Mouse (Mus musculus): ENCODE measurements around the gene Ccdc153. TPM values are rescaled to one million over a fixed set of nuclear protein-coding genes. Genes with fewer than 3 reads are reported as not detected.

The Ccdc153 gene
- polyA plus RNA-seq, 1 experiment: not detected

GRCm38 (mm10) chr9:44253441-44253840 lies 13.0 kb downstream of the Ccdc153 start:
- H3K9ac ChIP-seq (ENCODE audit: low read depth, poor library complexity, severe bottlenecking): no peak overlapping the region
- no peaks in the 10 kb centered on the region for H3K27me3 ChIP-seq (ENCODE audit: control insufficient read depth, insufficient read depth, low read length, poor library complexity, severe bottlenecking)
- TF ChIP-seq CTCF (IDR thresholded peaks at IDR 0.05; ENCODE audit: low read depth, low read length): no peak
- no peak for TF ChIP-seq EP300 (IDR thresholded peaks at IDR 0.05; ENCODE audit: insufficient read depth, low read depth, low read length)
- H3K9me3 ChIP-seq (replicated peaks; ENCODE audit: control insufficient read depth, insufficient read depth, low read length, poor library complexity, severe bottlenecking): no peaks in the 10 kb centered on the region
- no peak overlapping the region for H3K4me3 ChIP-seq (ENCODE audit: low read depth, low read length)
- H3K4me1 ChIP-seq (ENCODE audit: control insufficient read depth, insufficient read depth, low read length): peaks cover 2% of the 10 kb centered on the region
- H3K36me3 ChIP-seq (ENCODE audit: control insufficient read depth, insufficient read depth, low read length, poor library complexity, severe bottlenecking): no peaks in the 10 kb centered on the region
- H3K27ac ChIP-seq (ENCODE audit: insufficient read depth, low read length): no peak overlapping the region

- no peaks in the 10 kb centered on the region for H3K9me3 ChIP-seq (replicated peaks; ENCODE audit: control insufficient read depth, insufficient read depth, low read length, poor library complexity, severe bottlenecking)
- no peaks in the 10 kb centered on the region for H3K27me3 ChIP-seq (ENCODE audit: control insufficient read depth, insufficient read depth, low read length, poor library complexity, severe bottlenecking)
- H3K27ac ChIP-seq (ENCODE audit: insufficient read depth, low read length): no peak overlapping the region
- TF ChIP-seq EP300 (IDR thresholded peaks at IDR 0.05; ENCODE audit: insufficient read depth, low read depth, low read length) (no peak), POLR2A (IDR thresholded peaks at IDR 0.05; ENCODE audit: insufficient read depth, low read length) (no peak), CTCF (IDR thresholded peaks at IDR 0.05; ENCODE audit: low read depth, low read length) (no peak)
- peaks cover 2% of the 10 kb centered on the region for H3K4me1 ChIP-seq (ENCODE audit: control insufficient read depth, insufficient read depth, low read length)
- no peak overlapping the region for H3K4me3 ChIP-seq (ENCODE audit: low read depth, low read length)
- no peaks in the 10 kb centered on the region for H3K36me3 ChIP-seq (ENCODE audit: control insufficient read depth, insufficient read depth, low read length, poor library complexity, severe bottlenecking)
- no peak overlapping the region for H3K9ac ChIP-seq (ENCODE audit: low read depth, poor library complexity, severe bottlenecking)
Observed at GRCm38 (mm10) chr9:44254508-44255135, 14.1 kb downstream of the Ccdc153 start.

- Histone ChIP-seq H3K9me3 (replicated peaks; ENCODE audit: control insufficient read depth, insufficient read depth, low read length, poor library complexity, severe bottlenecking) (no peaks in the 10 kb centered on the region), H3K27me3 (ENCODE audit: control insufficient read depth, insufficient read depth, low read length, poor library complexity, severe bottlenecking) (no peaks in the 10 kb centered on the region), H3K27ac (ENCODE audit: insufficient read depth, low read length) (no peak overlapping the region), H3K9ac (ENCODE audit: low read depth, poor library complexity, severe bottlenecking) (no peak overlapping the region), H3K4me1 (ENCODE audit: control insufficient read depth, insufficient read depth, low read length) (peaks cover 1% of the 10 kb centered on the region), H3K4me3 (ENCODE audit: low read depth, low read length) (no peak overlapping the region), H3K36me3 (ENCODE audit: control insufficient read depth, insufficient read depth, low read length, poor library complexity, severe bottlenecking) (no peaks in the 10 kb centered on the region)
- TF ChIP-seq EP300 (IDR thresholded peaks at IDR 0.05; ENCODE audit: insufficient read depth, low read depth, low read length): no peak
- no peak for TF ChIP-seq POLR2A (IDR thresholded peaks at IDR 0.05; ENCODE audit: insufficient read depth, low read length)
- TF ChIP-seq CTCF (IDR thresholded peaks at IDR 0.05; ENCODE audit: low read depth, low read length): no peak
Observed at GRCm38 (mm10) chr9:44255136-44255521, 14.7 kb downstream of the Ccdc153 start.

GRCm38 (mm10) chr9:44256213-44256612 lies 15.7 kb downstream of the Ccdc153 start:
- H3K9me3 ChIP-seq (replicated peaks; ENCODE audit: control insufficient read depth, insufficient read depth, low read length, poor library complexity, severe bottlenecking): no peaks in the 10 kb centered on the region
- no peak overlapping the region for H3K9ac ChIP-seq (ENCODE audit: low read depth, poor library complexity, severe bottlenecking)
- TF ChIP-seq CTCF (IDR thresholded peaks at IDR 0.05; ENCODE audit: low read depth, low read length): no peak
- TF ChIP-seq POLR2A (IDR thresholded peaks at IDR 0.05; ENCODE audit: insufficient read depth, low read length): no peak
- no peak for TF ChIP-seq EP300 (IDR thresholded peaks at IDR 0.05; ENCODE audit: insufficient read depth, low read depth, low read length)
- peak overlapping the region; percentile 5; the same call in 1 of the 2 replicates for H3K4me3 ChIP-seq (ENCODE audit: low read depth, low read length)
- no peaks in the 10 kb centered on the region for H3K27me3 ChIP-seq (ENCODE audit: control insufficient read depth, insufficient read depth, low read length, poor library complexity, severe bottlenecking)
- H3K27ac ChIP-seq (ENCODE audit: insufficient read depth, low read length): no peak overlapping the region
- H3K4me1 ChIP-seq (ENCODE audit: control insufficient read depth, insufficient read depth, low read length): no peaks in the 10 kb centered on the region
- H3K36me3 ChIP-seq (ENCODE audit: control insufficient read depth, insufficient read depth, low read length, poor library complexity, severe bottlenecking): no peaks in the 10 kb centered on the region

- H3K27me3 ChIP-seq (ENCODE audit: control insufficient read depth, insufficient read depth, low read length, poor library complexity, severe bottlenecking): no peaks in the 10 kb centered on the region
- H3K9me3 ChIP-seq (replicated peaks; ENCODE audit: control insufficient read depth, insufficient read depth, low read length, poor library complexity, severe bottlenecking): no peaks in the 10 kb centered on the region
- H3K27ac ChIP-seq (ENCODE audit: insufficient read depth, low read length): no peak overlapping the region
- no peaks in the 10 kb centered on the region for H3K36me3 ChIP-seq (ENCODE audit: control insufficient read depth, insufficient read depth, low read length, poor library complexity, severe bottlenecking)
- no peak overlapping the region for H3K9ac ChIP-seq (ENCODE audit: low read depth, poor library complexity, severe bottlenecking)
- no peaks in the 10 kb centered on the region for H3K4me1 ChIP-seq (ENCODE audit: control insufficient read depth, insufficient read depth, low read length)
- no peak overlapping the region for H3K4me3 ChIP-seq (ENCODE audit: low read depth, low read length)
- TF ChIP-seq EP300 (IDR thresholded peaks at IDR 0.05; ENCODE audit: insufficient read depth, low read depth, low read length) (no peak), POLR2A (IDR thresholded peaks at IDR 0.05; ENCODE audit: insufficient read depth, low read length) (no peak), CTCF (IDR thresholded peaks at IDR 0.05; ENCODE audit: low read depth, low read length) (no peak)
Observed at GRCm38 (mm10) chr9:44259014-44259413, 18.5 kb downstream of the Ccdc153 start.

DNA sequence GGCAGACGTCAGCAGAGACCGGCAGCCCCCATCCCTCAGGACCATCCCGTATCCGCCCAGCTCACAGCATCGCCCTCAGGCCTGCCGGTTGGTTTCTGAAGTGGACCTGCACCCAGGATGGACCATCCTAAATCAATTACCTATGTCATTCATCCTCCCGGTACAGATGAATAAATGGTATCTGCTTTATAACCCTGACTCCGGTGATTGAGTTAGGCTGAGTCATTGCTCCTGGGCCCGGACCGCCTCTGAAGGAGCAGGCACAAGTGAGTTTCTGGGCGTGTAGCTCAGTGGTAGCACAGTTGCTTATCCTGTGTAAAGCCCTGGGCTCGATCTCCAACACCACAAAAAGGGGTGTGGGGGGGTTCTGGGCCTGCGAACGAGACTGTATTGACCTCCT lies 20.9 kb downstream of the Ccdc153 start:
- no peaks in the 10 kb centered on the region for H3K27me3 ChIP-seq (ENCODE audit: control insufficient read depth, insufficient read depth, low read length, poor library complexity, severe bottlenecking)
- no peaks in the 10 kb centered on the region for H3K9me3 ChIP-seq (replicated peaks; ENCODE audit: control insufficient read depth, insufficient read depth, low read length, poor library complexity, severe bottlenecking)
- no peak overlapping the region for H3K4me3 ChIP-seq (ENCODE audit: low read depth, low read length)
- TF ChIP-seq CTCF (IDR thresholded peaks at IDR 0.05; ENCODE audit: low read depth, low read length): no peak
- TF ChIP-seq POLR2A (IDR thresholded peaks at IDR 0.05; ENCODE audit: insufficient read depth, low read length): no peak
- TF ChIP-seq EP300 (IDR thresholded peaks at IDR 0.05; ENCODE audit: insufficient read depth, low read depth, low read length): no peak
- H3K4me1 ChIP-seq (ENCODE audit: control insufficient read depth, insufficient read depth, low read length): no peaks in the 10 kb centered on the region
- no peaks in the 10 kb centered on the region for H3K36me3 ChIP-seq (ENCODE audit: control insufficient read depth, insufficient read depth, low read length, poor library complexity, severe bottlenecking)
- no peak overlapping the region for H3K27ac ChIP-seq (ENCODE audit: insufficient read depth, low read length)
- no peak overlapping the region for H3K9ac ChIP-seq (ENCODE audit: low read depth, poor library complexity, severe bottlenecking)
